Mouse (Mus musculus) limb, embryonic 11.5 days (tissue): ENCODE measurements around the gene Fscn1. TPM values are rescaled to one million over a fixed set of nuclear protein-coding genes. Genes with fewer than 3 reads are reported as not detected.

Source experiments
- ATAC-seq: fragments of 200-750 bp; cut with Nextera tagmentation; 2 replicates; pipeline ENCODE4 v1.8.0; 2017; ENCODE audit warnings: low read depth; ENCODE audit not compliant: insufficient number of reproducible peaks, low FRiP score, low TSS enrichment
- DNase-seq: peaks from one replicate; pipeline ENCODE4 v3.0.0-alpha.2; 2015; ENCODE audit warnings: low spot score
- H3K27ac ChIP-seq: fragments of 300-500 bp; sonication (generic); replicated peaks from 2 replicates; pipeline ENCODE4 v1.5.1; 2014; ENCODE audit warnings: low read depth, mild to moderate bottlenecking, low read length
- H3K27me3 ChIP-seq: fragments of 300-500 bp; sonication (generic); 2 replicates; pipeline ENCODE4 v1.6.1; 2014; ENCODE audit warnings: mild to moderate bottlenecking, low read length, mixed read lengths; ENCODE audit not compliant: control insufficient read depth, insufficient read depth
- H3K36me3 ChIP-seq: fragments of 300-500 bp; sonication (generic); 2 replicates; pipeline ENCODE4 v1.6.1; 2014; ENCODE audit warnings: mild to moderate bottlenecking, low read length, moderate library complexity, mixed read lengths; ENCODE audit not compliant: control insufficient read depth, insufficient read depth
- H3K4me1 ChIP-seq: fragments of 300-500 bp; sonication (generic); 2 replicates; pipeline ENCODE4 v1.6.1; 2014; ENCODE audit warnings: low read length, mixed read lengths; ENCODE audit not compliant: control insufficient read depth, insufficient read depth
- H3K4me2 ChIP-seq: fragments of 300-500 bp; sonication (generic); 2 replicates; pipeline ENCODE4 v1.6.1; 2014; ENCODE audit warnings: low read depth, mild to moderate bottlenecking, moderate library complexity; ENCODE audit not compliant: severe bottlenecking
- H3K4me3 ChIP-seq: fragments of 300-500 bp; sonication (generic); 2 replicates; pipeline ENCODE4 v1.5.1; 2014; ENCODE audit warnings: low read depth, low read length
- H3K9ac ChIP-seq: fragments of 300-500 bp; sonication (generic); 2 replicates; pipeline ENCODE4 v1.6.1; 2014; ENCODE audit warnings: mild to moderate bottlenecking, low read length
- H3K9me3 ChIP-seq: fragments of 300-500 bp; sonication (generic); 2 replicates; pipeline ENCODE4 v1.6.1; 2016; ENCODE audit warnings: low read length; ENCODE audit not compliant: control insufficient read depth
- WGBS: fragments of 180-500 bp; shearing (Covaris S2); extraction: QIAGEN DNeasy Blood & Tissue Kit; methylation state at CpG from one replicate; pipeline ENCODE4 v1.1.7; 2014; 5-methylcytosine and 5-hydroxymethylcytosine counted together
- polyA plus RNA-seq: library from polyadenylated mRNA; unstranded; fragments of >200 nt; fragmentation: Nextera tagmentation; extraction: Ambion mirVana; gene quantifications from 2 replicates; pipeline ENCODE4 v1.2.1, GENCODE M21; 2014

Fscn1 gene
- polyA plus RNA-seq, 1 experiment from 2014 or later, result 678 TPM

DNA sequence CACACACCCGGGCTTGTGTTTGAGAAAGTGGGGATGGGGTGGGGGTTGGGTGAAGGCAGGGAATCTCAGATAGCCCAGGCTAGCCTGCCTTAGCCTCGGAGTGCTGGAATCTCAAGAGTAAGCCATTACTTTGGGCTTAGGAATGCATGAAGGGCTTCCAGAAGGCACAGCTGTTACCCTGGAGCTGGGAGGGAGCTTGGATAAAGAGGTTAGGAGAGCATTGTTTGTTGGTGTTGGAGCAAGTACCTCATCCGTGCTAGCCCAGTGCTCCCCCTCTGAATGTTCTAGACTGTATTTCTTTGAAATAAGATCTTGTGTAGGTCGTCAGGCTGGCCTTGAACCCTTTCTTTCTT lies 30.8 kb upstream of the Fscn1 start:
- H3K36me3 ChIP-seq, result no peaks in the 10 kb centered on the region
- H3K27ac ChIP-seq, result no peak overlapping the region; the same call in 1 of the 2 replicates
- H3K4me3 ChIP-seq, result peak overlapping the region; percentile 27
- H3K9me3 ChIP-seq, result no peaks in the 10 kb centered on the region
- DNase-seq (no peak), ATAC-seq (no peak)
- no peaks in the 10 kb centered on the region for H3K27me3 ChIP-seq
- 28% methylated on average over 4 of the region's 4 CpGs for WGBS
- peak overlapping the region; percentile 62 for H3K4me2 ChIP-seq
- H3K9ac ChIP-seq, result peak overlapping the region; percentile 68
- H3K4me1 ChIP-seq, result peaks cover 16% of the 10 kb centered on the region; the same call in 1 of the 2 replicates

DNA sequence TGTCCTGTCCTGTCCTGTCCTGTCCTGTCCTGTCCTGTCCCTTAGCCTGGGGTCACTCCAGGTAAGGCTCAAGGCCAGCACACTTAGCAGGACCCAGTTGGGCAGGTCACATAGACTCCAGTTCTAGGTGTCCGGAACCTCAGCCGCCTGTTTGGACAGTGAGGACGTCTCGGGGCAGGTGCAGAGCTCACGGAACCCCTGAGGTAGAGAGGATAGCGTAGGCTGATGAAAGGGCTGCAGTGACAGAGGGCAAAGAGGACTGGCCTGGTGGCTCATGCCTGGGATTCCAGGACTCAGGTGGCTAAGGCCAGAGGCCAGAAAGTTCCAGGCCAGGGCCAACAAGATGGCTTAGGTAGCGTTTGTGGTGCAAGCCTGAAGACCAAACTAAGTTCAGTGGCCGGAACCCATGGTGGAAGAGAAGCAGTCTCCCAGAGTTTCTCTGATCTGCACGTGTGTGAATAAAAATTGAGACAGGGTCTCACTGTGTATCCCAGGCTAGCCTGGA lies 28.9 kb upstream of the Fscn1 start:
- H3K4me2 ChIP-seq, result no peak overlapping the region
- H3K9ac ChIP-seq, result no peak overlapping the region
- no peak overlapping the region for H3K27ac ChIP-seq
- DNase-seq, result no peak
- H3K36me3 ChIP-seq, result no peaks in the 10 kb centered on the region
- H3K4me3 ChIP-seq, result no peak overlapping the region
- ATAC-seq, result no peak
- no peaks in the 10 kb centered on the region for H3K9me3 ChIP-seq
- 86% methylated on average over 9 of the region's 9 CpGs for WGBS
- H3K27me3 ChIP-seq, result no peaks in the 10 kb centered on the region
- H3K4me1 ChIP-seq, result peaks cover 16% of the 10 kb centered on the region; the same call in 1 of the 2 replicates

DNA sequence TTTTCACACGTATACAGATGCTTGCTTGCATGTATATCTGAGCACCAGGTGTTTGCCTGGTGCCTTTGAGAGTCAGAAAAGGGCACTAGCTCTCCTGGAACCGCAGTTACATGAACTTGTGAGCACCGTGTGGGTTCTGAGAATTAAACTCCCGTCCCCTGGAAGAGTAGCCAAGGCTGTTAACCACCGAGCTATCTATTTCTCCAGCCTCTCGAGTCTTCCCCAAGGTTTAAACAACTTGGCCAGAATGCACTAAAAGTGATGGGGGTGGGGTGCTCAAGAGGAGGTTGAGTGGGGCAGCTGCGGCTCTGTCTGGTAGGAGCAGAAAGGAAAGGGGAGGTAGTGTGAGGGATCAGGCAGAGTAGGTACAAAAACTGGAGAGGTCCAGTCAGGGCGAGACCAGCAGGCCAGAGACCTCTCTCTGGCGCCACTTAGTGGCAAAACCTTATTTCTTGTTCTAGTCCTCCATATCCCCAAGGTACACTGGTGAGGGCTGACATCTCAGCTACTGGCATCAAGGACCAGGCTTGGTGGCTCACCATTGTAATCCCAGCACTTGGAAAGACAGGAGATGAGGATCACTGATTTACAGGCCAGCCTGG lies 28.0 kb upstream of the Fscn1 start:
- no peak overlapping the region for H3K4me2 ChIP-seq
- no peaks in the 10 kb centered on the region for H3K36me3 ChIP-seq
- peak; percentile 82 for DNase-seq
- H3K4me1 ChIP-seq, result peaks cover 9% of the 10 kb centered on the region; the same call in 1 of the 2 replicates
- H3K27me3 ChIP-seq, result no peaks in the 10 kb centered on the region
- WGBS, result 28% methylated on average over 9 of the region's 9 CpGs
- H3K4me3 ChIP-seq, result no peak overlapping the region
- no peaks in the 10 kb centered on the region for H3K9me3 ChIP-seq
- no peak overlapping the region for H3K9ac ChIP-seq
- ATAC-seq, result no peak
- H3K27ac ChIP-seq, result no peak overlapping the region

DNA sequence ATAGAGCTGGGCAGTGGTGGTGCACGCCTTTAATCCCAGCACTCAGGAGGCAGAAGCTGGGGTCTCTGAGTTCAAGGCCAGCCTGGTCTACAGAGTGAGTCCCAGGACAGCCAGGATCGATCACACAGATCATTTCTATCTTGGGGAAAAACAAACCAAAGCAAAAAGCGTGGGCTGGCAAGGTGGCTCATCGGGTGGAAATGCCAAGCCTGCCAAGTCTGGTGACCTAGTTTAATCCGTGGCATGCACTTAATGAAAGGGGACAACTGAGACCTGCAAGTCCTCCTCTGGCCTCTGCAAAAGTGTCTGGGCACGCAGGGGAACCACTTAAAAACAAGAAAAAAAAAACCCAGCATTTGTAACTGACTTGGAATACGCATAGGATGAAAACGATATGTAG lies 27.4 kb upstream of the Fscn1 start:
- DNase-seq, result no peak
- ATAC-seq, result no peak
- Histone ChIP-seq H3K4me2 (no peak overlapping the region), H3K4me1 (peaks cover 9% of the 10 kb centered on the region; the same call in 1 of the 2 replicates), H3K4me3 (no peak overlapping the region), H3K27ac (no peak overlapping the region), H3K9ac (no peak overlapping the region), H3K9me3 (no peaks in the 10 kb centered on the region), H3K27me3 (no peaks in the 10 kb centered on the region), H3K36me3 (no peaks in the 10 kb centered on the region)
- WGBS, result 83% methylated on average over 8 of the region's 8 CpGs

DNA sequence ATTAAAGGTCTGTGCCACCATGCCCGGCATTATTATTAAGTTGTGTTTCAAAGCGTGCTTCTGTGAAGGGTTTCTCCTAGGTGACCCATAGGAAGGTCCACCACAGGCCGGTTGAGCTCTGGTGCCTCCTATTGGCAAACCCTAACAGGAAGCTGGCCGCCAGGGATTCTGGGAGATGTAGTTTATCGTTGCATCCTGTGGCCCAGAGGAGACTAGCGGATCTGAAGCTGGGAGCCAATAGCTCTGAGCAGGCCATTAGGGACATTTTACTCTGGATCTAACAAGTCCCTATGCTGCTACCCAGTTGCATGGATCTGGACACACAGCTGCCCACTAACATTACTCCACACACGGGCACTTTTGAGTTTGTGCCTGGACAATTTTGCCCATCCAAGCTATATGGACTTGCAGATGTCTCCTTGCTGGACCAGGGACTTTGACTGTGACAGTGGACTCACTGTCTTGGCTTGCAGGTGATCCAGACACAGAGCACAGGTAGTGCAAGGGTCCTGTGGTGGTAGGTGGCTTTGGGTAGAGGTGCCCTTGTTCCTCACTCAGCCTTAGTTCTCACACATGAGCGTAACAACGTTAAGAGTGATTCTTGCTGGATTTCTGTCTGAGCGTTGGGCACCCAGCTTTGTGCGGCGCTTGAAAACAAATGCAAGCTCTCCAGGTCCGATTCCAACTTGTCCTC lies 24.4 kb upstream of the Fscn1 start:
- ATAC-seq, result peak; percentile 51
- Histone ChIP-seq H3K36me3 (no peaks in the 10 kb centered on the region), H3K4me3 (peak overlapping the region; percentile 10; the same call in 1 of the 2 replicates), H3K9ac (peak overlapping the region; percentile 23; the same call in 1 of the 2 replicates), H3K4me1 (peaks cover 6% of the 10 kb centered on the region; the same call in 1 of the 2 replicates), H3K27ac (no peak overlapping the region), H3K27me3 (no peaks in the 10 kb centered on the region), H3K9me3 (no peaks in the 10 kb centered on the region; the same call in 1 of the 2 replicates), H3K4me2 (peak overlapping the region; percentile 37)
- peak; percentile 89 for DNase-seq
- WGBS, result 15% methylated on average over 13 of the region's 13 CpGs

DNA sequence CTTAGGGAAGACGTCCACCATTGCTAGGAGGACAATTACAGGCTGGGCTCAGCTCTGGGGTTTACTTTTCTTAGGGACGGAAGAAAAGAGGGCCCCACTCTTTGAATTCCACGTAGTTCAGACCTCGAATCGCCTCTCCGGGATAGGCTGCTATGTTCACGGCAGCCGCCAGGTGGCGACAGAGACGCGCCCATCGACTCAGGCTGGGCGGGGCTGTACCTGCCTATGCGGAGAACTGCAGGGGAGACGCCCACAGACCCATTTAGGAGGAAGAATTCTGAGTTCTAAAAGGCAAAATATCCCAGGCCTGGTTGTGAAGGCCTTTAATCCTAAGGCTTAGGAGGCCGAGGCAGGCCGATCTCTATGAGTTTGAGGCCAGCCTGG lies 23.8 kb upstream of the Fscn1 start:
- ATAC-seq, result peak; percentile 32; the same call in 1 of the 2 replicates
- 5% methylated on average over 17 of the region's 17 CpGs for WGBS
- Histone ChIP-seq H3K9ac (peak overlapping the region; percentile 23; the same call in 1 of the 2 replicates), H3K36me3 (no peaks in the 10 kb centered on the region), H3K4me2 (peak overlapping the region; percentile 37), H3K9me3 (no peaks in the 10 kb centered on the region; the same call in 1 of the 2 replicates), H3K4me1 (peaks cover 6% of the 10 kb centered on the region; the same call in 1 of the 2 replicates), H3K4me3 (peak overlapping the region; percentile 10; the same call in 1 of the 2 replicates), H3K27ac (no peak overlapping the region), H3K27me3 (no peaks in the 10 kb centered on the region)
- peak; percentile 96 for DNase-seq

DNA sequence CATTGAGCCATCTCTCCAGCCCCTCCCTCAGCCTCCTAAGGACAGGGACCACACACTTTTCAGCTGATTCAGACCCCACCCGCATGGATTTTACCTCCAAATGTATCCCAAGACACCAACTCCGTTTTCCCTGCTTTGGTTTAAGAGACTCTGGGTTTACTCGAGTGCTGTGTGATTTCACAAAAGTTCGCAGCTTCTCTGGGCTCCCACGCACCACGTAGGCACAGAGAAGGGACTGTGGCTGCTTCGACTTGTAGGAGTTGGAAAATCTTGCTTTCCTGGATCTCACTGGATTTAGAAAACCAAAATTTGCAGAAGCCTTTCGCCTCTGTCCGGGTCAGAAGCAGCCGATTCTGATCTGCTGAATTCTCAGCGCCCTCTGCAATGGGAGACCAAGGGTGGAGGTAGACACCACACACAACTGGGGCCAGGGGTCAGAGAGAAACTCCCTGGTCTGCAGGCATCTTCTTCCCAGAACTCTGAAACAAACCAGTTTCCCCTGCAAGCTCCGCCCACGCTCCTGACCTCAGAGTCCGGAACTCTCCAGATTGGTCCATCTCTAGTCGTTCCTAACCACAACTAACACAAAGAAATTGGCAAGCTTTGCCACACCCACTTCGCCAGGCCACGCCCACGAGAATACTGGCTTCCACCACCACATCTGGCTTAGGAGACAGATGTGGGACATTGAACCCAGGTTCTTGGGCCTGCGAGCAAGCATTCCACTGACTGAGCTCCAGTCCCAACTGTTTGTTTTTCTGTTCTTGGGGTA lies 22.0 kb upstream of the Fscn1 start:
- WGBS, result 31% methylated on average over 19 of the region's 19 CpGs
- H3K27ac ChIP-seq, result no peak overlapping the region
- H3K27me3 ChIP-seq, result no peaks in the 10 kb centered on the region
- peak; percentile 78 for DNase-seq
- no peaks in the 10 kb centered on the region for H3K36me3 ChIP-seq
- no peak overlapping the region; the same call in 1 of the 2 replicates for H3K4me2 ChIP-seq
- ATAC-seq, result peak; percentile 36; the same call in 1 of the 2 replicates
- no peak overlapping the region for H3K9ac ChIP-seq
- H3K9me3 ChIP-seq, result no peaks in the 10 kb centered on the region; the same call in 1 of the 2 replicates
- no peak overlapping the region for H3K4me3 ChIP-seq
- H3K4me1 ChIP-seq, result peaks cover 6% of the 10 kb centered on the region; the same call in 1 of the 2 replicates

DNA sequence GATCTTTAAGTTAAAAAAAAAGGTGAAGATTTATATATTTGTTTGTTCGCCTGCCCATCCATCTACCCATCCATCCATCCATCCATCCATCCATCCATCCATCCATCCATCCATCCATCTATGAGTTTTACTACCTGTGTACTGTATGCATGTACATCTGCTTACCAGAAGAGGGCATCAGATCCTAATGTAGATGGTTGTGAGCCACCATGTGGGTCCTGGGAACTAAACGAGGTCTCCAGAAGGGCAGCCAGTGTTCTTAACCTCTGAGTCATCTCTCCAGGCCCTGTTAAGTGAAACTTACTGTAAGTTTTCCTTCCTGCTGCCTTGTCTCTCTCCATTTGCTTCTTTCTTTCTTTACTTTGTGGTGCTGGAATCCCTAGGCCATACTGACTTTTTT lies 19.8 kb upstream of the Fscn1 start:
- no peak overlapping the region for H3K4me2 ChIP-seq
- no peak overlapping the region for H3K27ac ChIP-seq
- no peak for ATAC-seq
- peaks cover 6% of the 10 kb centered on the region; the same call in 1 of the 2 replicates for H3K4me1 ChIP-seq
- no peaks in the 10 kb centered on the region for H3K36me3 ChIP-seq
- H3K9ac ChIP-seq, result no peak overlapping the region
- no peaks in the 10 kb centered on the region for H3K27me3 ChIP-seq
- no peak for DNase-seq
- no peaks in the 10 kb centered on the region; the same call in 1 of the 2 replicates for H3K9me3 ChIP-seq
- WGBS, result 67% methylated on average over 2 of the region's 2 CpGs
- no peak overlapping the region for H3K4me3 ChIP-seq
